Mouse (Mus musculus) lung, postnatal 10 days (tissue): ENCODE measurements around the gene Cyth1.

Experiments used
- DNase-seq: peaks from one replicate; pipeline ENCODE4 v3.0.0; 2021

Gene Cyth1

DNA sequence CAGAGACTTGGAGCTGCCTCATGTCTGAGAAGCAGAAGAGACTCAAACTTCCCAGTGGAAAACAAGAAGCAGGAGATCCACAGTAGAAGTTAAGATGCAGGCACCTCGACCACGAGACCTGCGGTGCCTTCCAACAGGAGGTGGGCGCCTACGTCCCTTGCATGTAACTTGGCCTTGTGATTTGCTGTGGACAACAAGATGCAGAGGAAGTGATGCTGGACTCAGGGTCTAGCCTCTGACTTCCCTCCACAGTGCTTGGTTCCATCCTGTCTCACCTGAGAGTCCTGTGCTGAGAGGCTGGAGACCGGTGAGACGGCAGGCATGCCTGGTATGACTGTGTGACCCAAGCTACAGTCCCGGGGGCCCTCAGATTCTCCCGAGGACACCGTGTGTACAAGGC, 101.9 kb downstream of the Cyth1 start:
- no peak for DNase-seq

GRCm38 (mm10) chr11:118145771-118146351, 102.5 kb downstream of the Cyth1 start:
- DNase-seq, result peak; percentile 74

GRCm38 (mm10) chr11:118145092-118145491, 103.3 kb downstream of the Cyth1 start:
- DNase-seq, result no peak

DNA sequence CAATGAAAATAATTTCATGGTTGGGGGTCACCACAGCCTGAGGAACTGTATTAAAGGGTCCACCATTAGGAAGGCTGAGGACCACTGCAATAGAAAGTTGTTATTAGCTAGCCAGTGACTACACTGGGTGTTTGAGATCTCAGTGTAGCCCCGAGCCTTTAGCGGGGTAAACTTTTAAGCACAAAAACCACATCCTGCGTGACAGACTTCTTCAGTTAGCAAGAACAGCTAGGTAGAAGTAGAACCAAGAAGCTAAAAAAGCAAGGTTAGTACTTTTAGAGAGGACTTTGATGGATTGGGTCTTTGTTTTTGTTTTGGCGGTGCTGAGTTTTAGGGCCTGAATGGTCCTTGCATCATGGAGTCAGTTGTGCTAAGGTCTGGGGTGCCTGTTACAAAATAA, 104.7 kb downstream of the Cyth1 start:
- DNase-seq, result no peak

GRCm38 (mm10) chr11:118142547-118143165, 105.7 kb downstream of the Cyth1 start:
- DNase-seq, result no peak

GRCm38 (mm10) chr11:118140771-118141565, 107.4 kb downstream of the Cyth1 start:
- DNase-seq, result no peak

GRCm38 (mm10) chr11:118138347-118138746, 110.0 kb downstream of the Cyth1 start:
- DNase-seq, result no peak

GRCm38 (mm10) chr11:118136172-118136632, 112.2 kb downstream of the Cyth1 start:
- no peak for DNase-seq

GRCm38 (mm10) chr11:118135271-118135670, 113.1 kb downstream of the Cyth1 start:
- DNase-seq, result peak; percentile 39

GRCm38 (mm10) chr11:118133752-118134169, 114.6 kb downstream of the Cyth1 start:
- peak; percentile 32 for DNase-seq

DNA sequence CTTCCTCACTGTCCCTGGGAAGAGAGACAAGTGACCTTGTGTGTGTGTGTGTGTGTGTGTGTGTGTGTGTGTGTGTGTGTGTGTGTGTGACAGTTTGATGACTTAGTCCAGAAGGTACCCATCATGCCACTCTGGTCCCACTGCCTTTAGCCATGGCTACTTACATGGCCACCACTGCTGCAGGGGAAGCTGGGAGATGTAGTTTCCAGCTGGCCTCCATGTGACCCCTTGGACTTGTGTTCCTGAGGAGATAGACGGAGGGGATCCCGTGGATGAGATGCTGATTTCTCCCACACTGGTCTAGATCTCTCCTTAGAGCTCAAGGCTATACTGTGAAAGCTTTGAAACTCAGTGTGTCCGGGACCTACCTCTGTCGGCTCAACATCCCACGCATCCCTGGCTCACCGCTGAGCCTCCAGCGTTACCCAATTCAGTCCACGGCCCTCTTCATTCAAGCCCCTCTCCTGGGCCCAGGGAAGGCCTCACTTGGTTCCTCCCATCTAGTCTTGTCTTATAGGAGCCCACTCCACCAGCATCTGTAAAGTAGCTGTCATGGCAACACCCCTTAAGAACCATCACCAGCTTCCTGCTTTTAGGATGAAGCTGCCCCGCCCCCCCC, 115.2 kb downstream of the Cyth1 start:
- no peak for DNase-seq

DNA sequence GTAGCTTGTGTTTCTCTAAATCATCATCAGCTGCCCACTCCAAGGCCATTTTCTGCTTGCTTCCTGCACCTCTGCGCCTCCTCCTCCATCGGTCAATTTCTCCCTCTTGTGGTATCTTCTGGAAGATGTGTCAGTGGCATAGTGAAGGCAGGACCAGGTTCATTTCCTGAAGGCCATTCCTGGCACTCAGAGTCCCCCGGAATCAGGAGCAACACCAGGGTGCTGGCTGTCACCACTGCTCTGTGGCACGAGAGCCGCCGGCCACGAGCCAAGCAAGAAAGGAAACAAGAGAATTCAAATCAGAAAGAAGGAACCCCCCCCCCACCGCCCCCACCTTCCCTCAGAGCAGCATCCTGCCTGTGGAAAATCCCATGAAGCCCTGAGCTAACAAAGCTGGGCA, 116.3 kb downstream of the Cyth1 start:
- peak; percentile 46 for DNase-seq

- DNase-seq, result no peak
These were observed 117.9 kb downstream of the Cyth1 start, which contains the start of gene Dnah17 for GRCm38 (mm10) chr11:118130534-118130933. Gene Dnah17 (minus strand): TSS chr11:118130634.

- no peak for DNase-seq
These were observed 118.6 kb downstream of the Cyth1 start for GRCm38 (mm10) chr11:118129812-118130211.

DNA sequence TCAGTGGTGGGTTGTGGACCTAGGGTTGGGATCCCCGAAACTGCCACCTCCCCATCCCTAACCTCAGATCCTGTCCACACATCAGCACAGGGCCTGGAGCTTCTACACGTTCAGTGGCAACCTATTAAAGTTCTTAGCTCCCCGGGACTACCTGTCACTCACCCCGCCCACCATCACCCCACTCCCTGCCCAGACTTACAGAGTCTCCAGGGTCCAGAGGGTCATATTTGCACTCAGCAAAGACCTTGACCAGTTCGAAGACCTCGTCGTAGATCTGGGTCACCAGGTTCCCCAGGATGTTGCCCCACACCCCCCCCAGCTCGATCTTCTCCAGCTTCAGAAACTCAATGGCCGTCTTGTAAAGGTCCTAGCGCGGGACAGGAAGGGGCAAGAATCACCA, 126.8 kb downstream of the Cyth1 start:
- no peak for DNase-seq

GRCm38 (mm10) chr11:118118777-118119176, 129.6 kb downstream of the Cyth1 start:
- no peak for DNase-seq

- no peak for DNase-seq
These were observed 133.7 kb downstream of the Cyth1 start for GRCm38 (mm10) chr11:118114581-118115110.

- DNase-seq, result no peak
These were observed 134.7 kb downstream of the Cyth1 start for GRCm38 (mm10) chr11:118113516-118114205.

DNA sequence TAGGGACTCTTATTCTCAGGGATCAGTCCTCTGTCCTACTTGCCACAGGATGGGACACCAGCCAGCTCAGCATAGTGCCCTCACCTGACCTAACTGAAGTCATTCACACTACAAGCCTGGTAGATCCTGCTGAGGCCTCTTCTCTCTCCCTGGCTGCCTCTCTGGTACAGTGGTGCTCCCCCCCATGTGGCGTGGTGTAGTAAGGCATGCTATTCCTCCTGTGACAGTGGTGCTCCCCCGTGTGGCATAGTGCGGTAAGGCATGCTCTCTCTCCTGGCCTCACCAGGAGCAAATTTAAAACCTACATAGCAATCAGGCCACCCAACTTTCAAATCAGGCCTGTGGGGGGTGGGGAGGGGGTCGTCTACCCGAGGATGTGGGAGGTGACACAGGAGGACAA, 144.4 kb downstream of the Cyth1 start:
- DNase-seq, result peak; percentile 91

DNA sequence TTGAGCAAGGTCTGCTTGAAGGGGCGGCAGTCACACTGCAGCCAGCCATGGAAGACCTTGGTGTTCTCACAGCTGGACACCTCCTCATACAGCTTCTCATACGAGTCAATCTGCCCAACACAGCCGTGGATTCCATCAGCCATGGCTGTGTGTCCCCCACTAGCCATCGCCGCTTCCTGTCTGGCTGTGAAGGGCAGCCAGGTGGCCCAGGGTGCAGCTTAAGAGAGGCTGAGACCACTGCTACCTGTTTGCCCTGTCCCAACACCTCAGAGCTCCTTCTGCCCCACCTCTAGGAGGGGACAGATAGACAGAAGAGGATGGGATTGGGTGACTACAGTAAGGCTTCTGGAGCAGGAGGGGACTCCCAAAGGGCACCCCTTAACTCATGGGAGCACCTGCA, 145.0 kb downstream of the Cyth1 start:
- no peak for DNase-seq

GRCm38 (mm10) chr11:118102838-118103237, 145.6 kb downstream of the Cyth1 start:
- DNase-seq, result peak; percentile 91

- no peak for DNase-seq
These were observed 147.3 kb downstream of the Cyth1 start for GRCm38 (mm10) chr11:118101133-118101532.

DNA sequence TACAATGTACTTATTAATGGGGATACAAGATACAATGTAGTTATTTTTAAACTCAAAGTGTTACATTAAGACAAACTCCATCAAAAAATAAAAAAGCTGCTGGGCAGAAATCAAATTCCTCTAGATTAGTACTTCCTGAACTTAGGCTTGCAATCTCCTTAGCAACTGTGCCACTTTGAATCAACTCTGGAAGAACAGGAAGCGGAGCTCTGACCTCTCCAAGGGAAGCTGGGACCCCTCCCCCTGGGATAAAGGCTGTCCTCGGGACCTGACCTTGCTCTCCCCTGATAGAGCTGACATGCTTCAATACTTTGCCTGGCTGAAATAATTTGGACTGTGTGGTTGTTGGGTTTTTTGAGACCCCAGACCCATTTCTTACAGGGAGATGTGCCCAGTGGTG, 151.7 kb downstream of the Cyth1 start:
- DNase-seq, result no peak
